Mouse (Mus musculus): Measurements from ENCODE around the gene Eno3. TPM values are rescaled to one million over a fixed set of nuclear protein-coding genes. Genes with fewer than 3 reads are reported as not detected.

The Eno3 gene
- total and polyA plus RNA-seq, 3 experiments = 1,222 to 1,659 (median 1,523) TPM

GRCm38 (mm10) chr11:70653345-70654197 is 3.4 kb upstream of the Eno3 start:
- under 1% methylated on average over 63 of the region's 63 CpGs for WGBS
- TF ChIP-seq EP300 (IDR thresholded peaks at IDR 0.05; ENCODE audit: insufficient read depth, low read depth, low read length) (no peak), POLR2A (IDR thresholded peaks at IDR 0.05; ENCODE audit: insufficient read depth, low read depth, low read length) (peak; percentile 54; the same call in 1 of the 2 replicates)

DNA sequence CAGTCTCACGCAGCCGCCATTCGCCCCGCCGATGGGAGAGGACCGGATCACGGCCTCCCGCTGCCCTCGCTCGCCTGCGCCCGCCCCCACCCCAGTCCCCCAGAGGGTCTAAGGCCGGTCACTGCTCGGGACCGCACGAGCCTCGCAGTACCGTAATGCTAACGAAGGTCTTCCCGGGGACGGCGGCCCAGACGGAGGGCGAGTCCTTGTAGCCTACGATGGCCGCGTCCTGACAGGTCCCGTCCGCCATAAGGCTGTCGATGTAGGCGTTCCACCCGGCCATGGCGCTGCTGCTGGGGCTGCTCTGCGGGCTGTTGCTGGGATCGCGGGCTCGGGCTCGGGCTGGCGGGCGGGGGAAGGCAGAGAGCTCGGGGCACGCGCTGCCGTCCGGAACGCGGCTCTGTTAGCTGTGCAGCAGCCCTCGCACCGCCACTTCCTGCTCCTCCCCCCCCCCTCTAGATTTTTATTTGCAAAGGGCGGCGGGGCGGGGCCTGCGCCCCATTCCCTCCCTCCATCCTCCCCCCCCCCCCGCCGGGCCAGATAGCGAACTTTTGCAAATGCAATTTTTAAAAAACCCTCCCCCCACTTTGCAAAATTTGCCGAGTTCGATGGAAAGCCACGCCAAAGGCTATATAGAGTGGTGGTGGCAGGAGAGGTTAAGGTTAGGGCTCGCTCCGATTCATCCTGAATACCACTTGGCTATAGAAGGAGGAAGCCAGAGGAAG is 2.6 kb upstream of the Eno3 start, which contains the start of gene Pfn1:
TSS of gene Pfn1 (minus strand) at position 447 of the 725 bp plus-strand sequence.
- intact Hi-C loops (cut with DNase I) = loop anchor here (2.0 kb wide), 1 partner anchor 14 kb away; the partner anchor contains the start of gene Spag7
- peaks cover 3% of the 10 kb centered on the region; the same call in 1 of the 2 replicates for H3K4me1 ChIP-seq (ENCODE audit: control insufficient read depth, insufficient read depth, low read length)
- WGBS = under 1% methylated on average over 56 of the region's 61 CpGs

More at GRCm38 (mm10) chr11:70653345-70654197, 3.4 kb upstream of the Eno3 start:
- intact Hi-C loops (cut with DNase I) = loop anchor here (2.0 kb wide), 1 partner anchor 15 kb away; the partner anchor contains the start of gene Spag7
- Histone ChIP-seq H3K4me3 (peak overlapping the region; percentile 100), H3K27ac (peak overlapping the region; percentile 99), H3K4me1 (ENCODE audit: control insufficient read depth, insufficient read depth, low read length) (peaks cover 4% of the 10 kb centered on the region), H3K36me3 (ENCODE audit: control insufficient read depth, insufficient read depth, low read length) (peaks cover 25% of the 10 kb centered on the region), H3K9ac (ENCODE audit: low read depth, low read length) (peak overlapping the region; percentile 98), H3K79me2 (replicated peaks; ENCODE audit: control insufficient read depth, insufficient read depth, low read length) (peaks cover 4% of the 10 kb centered on the region), H3K27me3 (ENCODE audit: control insufficient read depth, insufficient read depth, low read length) (no peaks in the 10 kb centered on the region)
- peak; percentile 86 for DNase-seq

DNA sequence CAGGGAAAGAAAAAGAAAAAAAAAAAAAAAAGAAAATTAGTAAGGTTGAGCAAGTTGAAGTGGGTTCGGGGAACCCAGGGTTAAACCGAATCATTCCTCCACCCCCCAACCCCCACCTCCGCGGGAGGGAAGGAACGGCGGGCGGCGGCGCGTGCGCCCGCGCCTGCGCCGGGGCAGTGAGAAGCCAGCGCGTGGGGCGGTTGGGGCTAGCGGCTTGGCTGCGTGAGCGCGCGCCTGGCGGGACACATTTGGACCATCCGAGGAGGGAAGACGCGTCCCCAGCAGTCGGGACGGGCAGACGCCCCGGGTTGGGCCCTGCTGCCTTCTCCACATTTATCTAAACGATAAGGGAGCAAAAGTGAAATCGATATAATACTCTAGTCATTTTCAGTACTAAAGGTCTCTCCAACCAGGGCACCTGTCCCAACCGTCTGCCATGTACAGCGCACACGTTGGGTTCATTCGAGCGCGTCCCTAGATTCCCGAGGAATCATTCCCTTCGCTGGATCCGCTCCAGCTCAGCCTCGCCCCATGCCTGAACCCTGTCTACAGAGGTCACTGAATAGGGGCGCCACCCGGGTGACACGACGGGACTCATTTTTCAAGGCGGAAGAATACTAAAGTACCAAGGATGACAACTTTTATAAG is 2.0 kb upstream of the Eno3 start:
- peak; percentile 89 to 90 for DNase-seq
- peak overlapping the region; percentile 99 for H3K27ac ChIP-seq
- intact Hi-C loops (cut with DNase I) = loop anchor here (2.0 kb wide), 1 partner anchor 14 kb away; the partner anchor contains the start of gene Spag7
- peaks cover 19% of the 10 kb centered on the region for H3K36me3 ChIP-seq (ENCODE audit: control insufficient read depth, insufficient read depth, low read length)
- peaks cover 4% of the 10 kb centered on the region for H3K79me2 ChIP-seq (replicated peaks; ENCODE audit: control insufficient read depth, insufficient read depth, low read length)
- H3K4me1 ChIP-seq (ENCODE audit: control insufficient read depth, insufficient read depth, low read length) = peaks cover 3% of the 10 kb centered on the region; the same call in 1 of the 2 replicates
- peak; percentile 79 for TF ChIP-seq POLR2A (IDR thresholded peaks at IDR 0.05; ENCODE audit: insufficient read depth, low read depth, low read length)
- 0 out of 2 replicates have a peak, but pooled peaks have one; percentile 55 for TF ChIP-seq EP300 (IDR thresholded peaks at IDR 0.05; ENCODE audit: insufficient read depth, low read depth, low read length)
- no peak for TF ChIP-seq CTCF (IDR thresholded peaks at IDR 0.05)
- peak overlapping the region; percentile 100 for H3K4me3 ChIP-seq
- WGBS = 1% methylated on average over 48 of the region's 48 CpGs
- H3K9ac ChIP-seq (ENCODE audit: low read depth, low read length) = peak overlapping the region; percentile 77
- H3K27me3 ChIP-seq (ENCODE audit: control insufficient read depth, insufficient read depth, low read length) = no peaks in the 10 kb centered on the region

More for the DNA sequence above, 2.6 kb upstream of the Eno3 start, which contains the start of gene Pfn1:
- peak within 1 kb of the TSS; percentile 100 for H3K4me3 ChIP-seq
- TF ChIP-seq POLR2A (IDR thresholded peaks at IDR 0.05; ENCODE audit: insufficient read depth, low read depth, low read length) = peak; percentile 86
- no peak for TF ChIP-seq EP300 (IDR thresholded peaks at IDR 0.05; ENCODE audit: insufficient read depth, low read depth, low read length)
- TF ChIP-seq CTCF (IDR thresholded peaks at IDR 0.05) = no peak
- no peaks in the 10 kb centered on the region for H3K27me3 ChIP-seq (ENCODE audit: control insufficient read depth, insufficient read depth, low read length)
- peaks cover 22% of the 10 kb centered on the region for H3K36me3 ChIP-seq (ENCODE audit: control insufficient read depth, insufficient read depth, low read length)
- H3K27ac ChIP-seq = peak within 1 kb of the TSS; percentile 99
- DNase-seq = peak; percentile 82 to 85
- peaks cover 4% of the 10 kb centered on the region for H3K79me2 ChIP-seq (replicated peaks; ENCODE audit: control insufficient read depth, insufficient read depth, low read length)
- H3K9ac ChIP-seq (ENCODE audit: low read depth, low read length) = peak within 1 kb of the TSS; percentile 98

DNA sequence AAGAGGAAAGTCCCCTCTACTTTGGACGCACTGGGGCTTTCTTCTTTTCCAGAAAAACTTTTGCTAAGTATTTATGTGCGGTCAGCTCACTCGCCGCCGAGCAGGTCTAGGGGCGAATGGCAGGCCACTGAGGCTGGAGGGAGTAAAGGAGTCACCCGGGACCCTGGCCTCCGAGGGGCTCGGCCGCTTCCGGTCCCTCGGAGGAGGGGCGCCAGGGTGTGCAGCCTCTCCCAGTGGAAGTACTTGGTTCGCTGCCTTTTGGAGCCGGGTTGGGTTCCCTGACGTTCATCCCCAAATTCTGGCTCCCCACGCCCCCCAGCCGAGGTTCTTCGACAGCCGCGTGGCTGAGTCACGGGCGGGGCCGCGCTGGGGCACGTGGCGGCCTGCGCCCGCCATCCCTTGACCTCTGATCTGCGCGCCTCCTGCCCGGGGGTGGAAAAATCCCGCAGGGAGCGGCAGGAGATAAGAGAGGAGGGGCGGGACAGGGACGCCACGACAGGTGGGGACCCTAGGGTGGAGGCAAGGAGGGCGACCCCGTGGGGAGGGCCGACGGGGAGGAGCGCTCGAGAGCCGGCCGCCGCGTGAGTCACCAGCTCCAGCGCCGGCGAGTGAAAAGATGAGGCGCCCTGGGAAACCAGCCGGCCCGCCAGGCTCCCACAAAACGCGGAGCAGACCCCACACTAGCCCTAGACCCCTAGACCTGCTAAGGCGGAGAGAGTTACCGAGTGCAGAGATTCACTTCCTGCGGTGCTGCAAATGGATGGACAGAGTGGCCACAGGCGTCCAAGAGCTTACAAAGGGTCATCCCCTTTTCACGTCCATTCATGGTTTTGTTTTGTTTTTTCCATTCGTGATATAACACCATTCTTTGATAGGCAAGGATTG is 1.2 kb upstream of the Eno3 start:
- Histone ChIP-seq H3K4me1 (ENCODE audit: control insufficient read depth, insufficient read depth, low read length) (peaks cover 3% of the 10 kb centered on the region; the same call in 1 of the 2 replicates), H3K36me3 (ENCODE audit: control insufficient read depth, insufficient read depth, low read length) (peaks cover 17% of the 10 kb centered on the region), H3K27ac (peak overlapping the region; percentile 99), H3K27me3 (ENCODE audit: control insufficient read depth, insufficient read depth, low read length) (no peaks in the 10 kb centered on the region), H3K9ac (ENCODE audit: low read depth, low read length) (peak overlapping the region; percentile 77), H3K4me3 (peak overlapping the region; percentile 100), H3K79me2 (replicated peaks; ENCODE audit: control insufficient read depth, insufficient read depth, low read length) (peaks cover 4% of the 10 kb centered on the region)
- intact Hi-C loops (cut with DNase I) = loop anchor here (2.0 kb wide), 1 partner anchor 13 kb away; the partner anchor contains the start of gene Spag7
- peak; percentile 82 to 83 for DNase-seq
- TF ChIP-seq EP300 (IDR thresholded peaks at IDR 0.05; ENCODE audit: insufficient read depth, low read depth, low read length) (no peak), CTCF (IDR thresholded peaks at IDR 0.05) (no peak), POLR2A (IDR thresholded peaks at IDR 0.05; ENCODE audit: insufficient read depth, low read depth, low read length) (no peak; the same call in 1 of the 2 replicates)
- WGBS = 2% methylated on average over 61 of the region's 61 CpGs
